Mouse (Mus musculus) liver, embryonic 14.5 days (tissue): Measurements from ENCODE around the gene Bin2.

Experiments used
- CTCF ChIP-seq: IDR thresholded peaks from 2 replicates; pipeline ENCODE4 v1.5.1; 2016; ENCODE audit warnings: antibody characterized with exemption, low read depth, control low read depth
- EP300 ChIP-seq: IDR thresholded peaks from 2 replicates; pipeline ENCODE4 v1.6.1; 2016; ENCODE audit warnings: antibody characterized with exemption, low read depth

DNA sequence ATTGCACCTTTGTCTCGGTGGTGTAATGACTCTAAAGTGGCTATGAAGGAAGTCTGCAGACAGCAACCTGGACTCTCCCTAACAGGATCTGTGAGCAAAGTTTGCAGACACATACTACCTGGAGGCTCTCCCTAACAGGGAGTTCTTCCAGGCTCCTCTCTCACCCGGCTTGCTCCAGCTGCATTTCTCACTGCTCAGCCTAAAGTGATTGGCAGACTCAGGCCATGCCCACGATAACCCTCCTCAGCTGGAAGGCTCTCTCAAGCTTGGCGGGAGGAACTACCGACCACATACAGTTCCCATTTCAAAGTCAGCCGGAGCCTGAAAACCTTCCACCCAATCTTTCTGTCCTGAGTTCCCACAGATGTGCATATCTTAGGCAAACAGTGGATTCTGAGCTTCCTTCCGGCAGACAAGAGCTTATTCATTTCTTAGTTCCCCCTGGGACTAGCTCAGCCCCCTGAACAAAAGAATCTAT lies 3.1 kb downstream of the Bin2 start:
- no peak for TF ChIP-seq CTCF
- TF ChIP-seq EP300, result no peak
